Mouse (Mus musculus): Measurements from ENCODE around the gene Mrps7. TPM values are rescaled to one million over a fixed set of nuclear protein-coding genes. Genes with fewer than 3 reads are reported as not detected.

Mrps7 gene
- total RNA-seq, 2 experiments from 2014 or later, result 62.2 to 67.5 TPM

GRCm38 (mm10) chr11:115608421-115609399 is 5.0 kb downstream of the Mrps7 start:
- no peak for DNase-seq

GRCm38 (mm10) chr11:115609576-115609975 is 5.9 kb downstream of the Mrps7 start:
- no peak for DNase-seq

- no peak for DNase-seq
These were observed 7.4 kb downstream of the Mrps7 start for GRCm38 (mm10) chr11:115611173-115611572.

- peak; percentile 75 for DNase-seq
These were observed 8.3 kb downstream of the Mrps7 start for GRCm38 (mm10) chr11:115612059-115612409.

GRCm38 (mm10) chr11:115612410-115613137 is 8.8 kb downstream of the Mrps7 start, which contains the start of gene Mif4gd:
Gene Mif4gd (minus strand): TSS chr11:115612969.
- DNase-seq, result peak; percentile 92

GRCm38 (mm10) chr11:115613138-115613945 is 9.6 kb downstream of the Mrps7 start:
- DNase-seq, result no peak

- DNase-seq, result no peak
These were observed 10.8 kb downstream of the Mrps7 start for GRCm38 (mm10) chr11:115614346-115615107.

- no peak for DNase-seq
These were observed 11.5 kb downstream of the Mrps7 start for GRCm38 (mm10) chr11:115615108-115615825.

GRCm38 (mm10) chr11:115615875-115616274 is 12.2 kb downstream of the Mrps7 start:
- no peak for DNase-seq

GRCm38 (mm10) chr11:115616371-115616770 is 12.6 kb downstream of the Mrps7 start:
- no peak for DNase-seq

GRCm38 (mm10) chr11:115616893-115617292 is 13.2 kb downstream of the Mrps7 start:
- no peak for DNase-seq

GRCm38 (mm10) chr11:115618001-115618400 is 14.3 kb downstream of the Mrps7 start:
- DNase-seq, result no peak

GRCm38 (mm10) chr11:115618732-115619516 is 15.2 kb downstream of the Mrps7 start:
- no peak for DNase-seq

GRCm38 (mm10) chr11:115619949-115620348 is 16.2 kb downstream of the Mrps7 start:
- no peak for DNase-seq

- DNase-seq, result no peak
These were observed 19.9 kb downstream of the Mrps7 start for GRCm38 (mm10) chr11:115623487-115624070.

GRCm38 (mm10) chr11:115625877-115626276 is 22.2 kb downstream of the Mrps7 start:
- peak; percentile 53 for DNase-seq

- no peak for DNase-seq
These were observed 23.3 kb downstream of the Mrps7 start for GRCm38 (mm10) chr11:115626824-115627616.

- peak; percentile 100 for DNase-seq
These were observed 24.2 kb downstream of the Mrps7 start, which contains the start of gene Slc25a19 for GRCm38 (mm10) chr11:115627705-115628464. Gene Slc25a19 (minus strand): TSS chr11:115628295.
